Mouse (Mus musculus) stomach, embryonic 14.5 days (tissue): ENCODE measurements around the gene Arf3. TPM values are rescaled to one million over a fixed set of nuclear protein-coding genes. Genes with fewer than 3 reads are reported as not detected.

Experiments
- ATAC-seq: fragments of 200-750 bp; cut with Nextera tagmentation; 2 replicates; pipeline ENCODE4 v1.8.0; 2017; ENCODE audit warnings: low read depth, moderate TSS enrichment; ENCODE audit not compliant: insufficient number of reproducible peaks, insufficient read depth, low FRiP score
- H3K27ac ChIP-seq: fragments of 300-500 bp; sonication (generic); 2 replicates; pipeline ENCODE4 v1.5.1; 2014; ENCODE audit warnings: mild to moderate bottlenecking, low read length, moderate library complexity, mixed read lengths
- H3K27me3 ChIP-seq: fragments of 300-500 bp; sonication (generic); 2 replicates; pipeline ENCODE4 v1.6.1; 2014; ENCODE audit warnings: low read length, control low read depth, mixed read lengths; ENCODE audit not compliant: control insufficient read depth, insufficient read depth
- H3K36me3 ChIP-seq: fragments of 300-500 bp; sonication (generic); 2 replicates; pipeline ENCODE4 v1.6.1; 2014; ENCODE audit warnings: mild to moderate bottlenecking, control low read depth, low read length, moderate library complexity, mixed read lengths; ENCODE audit not compliant: control insufficient read depth, insufficient read depth
- H3K4me1 ChIP-seq: fragments of 300-500 bp; sonication (generic); 2 replicates; pipeline ENCODE4 v1.6.1; 2014; ENCODE audit warnings: low read length, control low read depth, mixed read lengths; ENCODE audit not compliant: control insufficient read depth, insufficient read depth
- H3K4me2 ChIP-seq: fragments of 300-500 bp; sonication (generic); replicated peaks from 2 replicates; pipeline ENCODE4 v1.6.1; 2014; ENCODE audit warnings: low read depth, low read length, control low read depth
- H3K4me3 ChIP-seq: fragments of 300-500 bp; sonication (generic); 2 replicates; pipeline ENCODE4 v1.5.1; 2014; ENCODE audit warnings: low read depth, low read length, control low read depth
- H3K9ac ChIP-seq: fragments of 300-500 bp; sonication (generic); replicated peaks from 2 replicates; pipeline ENCODE4 v1.6.1; 2014; ENCODE audit warnings: low read depth, mild to moderate bottlenecking, control low read depth, low read length, moderate library complexity, mixed read lengths
- H3K9me3 ChIP-seq: fragments of 300-500 bp; sonication (generic); 2 replicates; pipeline ENCODE4 v1.6.1; 2016; ENCODE audit warnings: low read depth, low read length, control low read depth; ENCODE audit not compliant: control insufficient read depth
- WGBS: fragments of 180-500 bp; shearing (Covaris S2); extraction: QIAGEN DNeasy Blood & Tissue Kit; methylation state at CpG from one replicate; pipeline ENCODE4 v1.1.7; 2014; 5-methylcytosine and 5-hydroxymethylcytosine counted together
- polyA plus RNA-seq: library from polyadenylated mRNA; unstranded; fragments of >200 nt; fragmentation: Nextera tagmentation; extraction: Ambion mirVana; gene quantifications from 2 replicates; pipeline ENCODE4 v1.2.1, GENCODE M21; 2014

Arf3 gene
- polyA plus RNA-seq, 1 experiment from 2014 or later = 33.2 TPM

- H3K4me2 ChIP-seq = no peak overlapping the region
Observed at GRCm38 (mm10) chr15:98691486-98692147, 71.4 kb downstream of the Arf3 start.

GRCm38 (mm10) chr15:98689682-98690081, 73.3 kb downstream of the Arf3 start:
- no peak overlapping the region for H3K9ac ChIP-seq
- H3K27me3 ChIP-seq = no peaks in the 10 kb centered on the region
- no peaks in the 10 kb centered on the region for H3K9me3 ChIP-seq
- H3K4me2 ChIP-seq = no peak overlapping the region
- H3K36me3 ChIP-seq = no peaks in the 10 kb centered on the region
- no peak for ATAC-seq
- H3K27ac ChIP-seq = no peak overlapping the region
- H3K4me1 ChIP-seq = 0 out of 2 replicates have a peak, but pooled peaks cover 4% of the 10 kb centered on the region
- H3K4me3 ChIP-seq = no peak overlapping the region
- WGBS = 77% methylated on average over 2 of the region's 2 CpGs

More at GRCm38 (mm10) chr15:98691486-98692147, 71.4 kb downstream of the Arf3 start:
- Histone ChIP-seq H3K9me3 (no peaks in the 10 kb centered on the region), H3K9ac (no peak overlapping the region), H3K4me3 (no peak overlapping the region), H3K36me3 (no peaks in the 10 kb centered on the region), H3K27ac (0 out of 2 replicates have a peak overlapping the region, but pooled peaks have one; percentile 10), H3K4me1 (0 out of 2 replicates have a peak, but pooled peaks cover 4% of the 10 kb centered on the region), H3K27me3 (no peaks in the 10 kb centered on the region)
- ATAC-seq = no peak
- WGBS = 53% methylated on average over 7 of the region's 7 CpGs

Other genes starting within 250 kb of the Arf3 start
- gene Kansl2, start 228.9 kb downstream of the Arf3 start, polyA plus RNA-seq = 90.6 and 92.2 TPM in 2 replicates
- 60.0 and 61.2 TPM in 2 replicates for gene Ccnt1, start 192.3 kb downstream of the Arf3 start, polyA plus RNA-seq
- not detected in 2 replicates for gene 4930415O20Rik, start 192.2 kb downstream of the Arf3 start, polyA plus RNA-seq
- 21.9 and 23.0 TPM in 2 replicates for gene Adcy6, start 153.1 kb downstream of the Arf3 start, polyA plus RNA-seq
- gene Cacnb3, start 132.4 kb downstream of the Arf3 start, polyA plus RNA-seq = 34.4 TPM in 2 replicates
- gene Ddx23, start 100.3 kb downstream of the Arf3 start, polyA plus RNA-seq = 30.1 and 30.3 TPM in 2 replicates
- gene Rnd1, start 85.8 kb downstream of the Arf3 start, polyA plus RNA-seq = 0.75 and 0.83 TPM in 2 replicates
- gene Ccdc65, start 55.0 kb downstream of the Arf3 start, polyA plus RNA-seq = 1.2 and 1.4 TPM in 2 replicates
- gene Fkbp11, start 35.0 kb downstream of the Arf3 start, polyA plus RNA-seq = 38.1 and 39.2 TPM in 2 replicates
- gene Wnt10b, start 14.9 kb upstream of the Arf3 start, polyA plus RNA-seq = not detected in 2 replicates
- not detected in 2 replicates for gene Wnt1, start 26.6 kb upstream of the Arf3 start, polyA plus RNA-seq
- gene Ddn, start 46.3 kb upstream of the Arf3 start, polyA plus RNA-seq = not detected in 2 replicates
- 76.3 and 80.0 TPM in 2 replicates for gene Prkag1, start 68.3 kb upstream of the Arf3 start, polyA plus RNA-seq
- 19.5 and 21.4 TPM in 2 replicates for gene Kmt2d, start 108.0 kb upstream of the Arf3 start, polyA plus RNA-seq
- gene Rhebl1, start 131.3 kb upstream of the Arf3 start, polyA plus RNA-seq = 8.1 and 9.9 TPM in 2 replicates
- 0.65 and 0.77 TPM in 2 replicates for gene Dhh, start 135.3 kb upstream of the Arf3 start, polyA plus RNA-seq
- 5.1 and 8.8 TPM in 2 replicates for gene Lmbr1l, start 155.0 kb upstream of the Arf3 start, polyA plus RNA-seq
- gene Tuba1b, start 171.4 kb upstream of the Arf3 start, polyA plus RNA-seq = 1,548 and 1,685 TPM in 2 replicates
- not detected in 2 replicates for gene Gm49450, start 190.3 kb upstream of the Arf3 start, polyA plus RNA-seq
- gene Tuba1a, start 190.5 kb upstream of the Arf3 start, polyA plus RNA-seq = 1,231 and 1,258 TPM in 2 replicates